Mouse (Mus musculus) heart, embryonic 11.5 days (tissue): ENCODE results near the gene Spata21. TPM values are rescaled to one million over a fixed set of nuclear protein-coding genes. Genes with fewer than 3 reads are reported as not detected.

Experiments
- ATAC-seq: fragments of 200-750 bp; cut with Nextera tagmentation; replicated peaks from 2 replicates; pipeline ENCODE4 v1.8.0; 2017; ENCODE audit warnings: moderate library complexity; ENCODE audit not compliant: insufficient number of reproducible peaks, low FRiP score, low TSS enrichment
- H3K27ac ChIP-seq: fragments of 300-500 bp; sonication (generic); 2 replicates; pipeline ENCODE4 v1.5.1; 2014; ENCODE audit warnings: mild to moderate bottlenecking, low read depth, low read length
- H3K27me3 ChIP-seq: fragments of 300-500 bp; sonication (generic); 2 replicates; pipeline ENCODE4 v1.6.1; 2014; ENCODE audit warnings: mild to moderate bottlenecking, low read length, mixed read lengths; ENCODE audit not compliant: control insufficient read depth, insufficient read depth
- H3K36me3 ChIP-seq: fragments of 300-500 bp; sonication (generic); 2 replicates; pipeline ENCODE4 v1.6.1; 2014; ENCODE audit warnings: mild to moderate bottlenecking, low read length, moderate library complexity, mixed read lengths; ENCODE audit not compliant: control insufficient read depth, insufficient read depth
- H3K4me1 ChIP-seq: fragments of 300-500 bp; sonication (generic); 2 replicates; pipeline ENCODE4 v1.6.1; 2014; ENCODE audit warnings: low read length; ENCODE audit not compliant: control insufficient read depth, insufficient read depth
- H3K4me2 ChIP-seq: fragments of 300-500 bp; sonication (generic); 2 replicates; pipeline ENCODE4 v1.6.1; 2014; ENCODE audit warnings: mild to moderate bottlenecking, moderate library complexity
- H3K4me3 ChIP-seq: fragments of 300-500 bp; sonication (generic); 2 replicates; pipeline ENCODE4 v1.5.1; 2014; ENCODE audit warnings: low read depth, low read length
- H3K9ac ChIP-seq: fragments of 300-500 bp; sonication (generic); 2 replicates; pipeline ENCODE4 v1.6.1; 2014; ENCODE audit warnings: mild to moderate bottlenecking, low read depth, low read length, moderate library complexity
- H3K9me3 ChIP-seq: fragments of 300-500 bp; sonication (generic); replicated peaks from 2 replicates; pipeline ENCODE4 v1.6.1; 2016; ENCODE audit warnings: low read length; ENCODE audit not compliant: control insufficient read depth
- WGBS: fragments of 180-500 bp; shearing (Covaris S2); extraction: QIAGEN DNeasy Blood & Tissue Kit; methylation state at CpG from one replicate; pipeline ENCODE4 v1.1.7; 2014; ENCODE audit not compliant: insufficient replicate concordance; 5-methylcytosine and 5-hydroxymethylcytosine counted together
- polyA plus RNA-seq: library from polyadenylated mRNA; unstranded; fragments of >200 nt; fragmentation: Nextera tagmentation; extraction: Ambion mirVana; gene quantifications from 2 replicates; pipeline ENCODE4 v1.2.1, GENCODE M21; 2014

The Spata21 gene
- polyA plus RNA-seq, 1 experiment from 2014 or later, result 0.64 TPM

DNA sequence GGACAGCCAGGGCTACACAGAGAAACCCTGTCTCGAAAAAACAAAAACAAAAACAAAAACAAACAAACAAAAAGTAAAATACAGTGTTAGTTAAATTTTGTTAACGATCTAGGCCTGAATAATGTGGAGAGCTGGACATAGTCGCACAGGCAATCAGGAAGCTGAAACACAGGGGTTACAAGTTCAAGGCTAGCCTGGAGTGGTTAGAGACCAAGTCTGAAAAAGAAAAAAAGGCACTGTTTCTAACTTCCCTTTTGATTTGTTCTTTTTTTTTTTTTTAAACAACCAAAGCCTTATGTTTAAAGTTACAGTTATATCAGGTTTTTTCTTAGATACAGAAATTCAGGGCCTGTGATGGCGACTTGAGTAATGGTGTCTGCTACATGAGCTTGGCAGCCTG is 72.1 kb downstream of the Spata21 start:
- Histone ChIP-seq H3K27ac (no peak overlapping the region), H3K27me3 (no peaks in the 10 kb centered on the region), H3K4me3 (no peak overlapping the region), H3K4me2 (no peak overlapping the region), H3K4me1 (peaks cover 11% of the 10 kb centered on the region), H3K36me3 (no peaks in the 10 kb centered on the region), H3K9me3 (no peaks in the 10 kb centered on the region), H3K9ac (no peak overlapping the region)
- ATAC-seq, result no peak
- WGBS, result 91% methylated on average over 4 of the region's 4 CpGs

DNA sequence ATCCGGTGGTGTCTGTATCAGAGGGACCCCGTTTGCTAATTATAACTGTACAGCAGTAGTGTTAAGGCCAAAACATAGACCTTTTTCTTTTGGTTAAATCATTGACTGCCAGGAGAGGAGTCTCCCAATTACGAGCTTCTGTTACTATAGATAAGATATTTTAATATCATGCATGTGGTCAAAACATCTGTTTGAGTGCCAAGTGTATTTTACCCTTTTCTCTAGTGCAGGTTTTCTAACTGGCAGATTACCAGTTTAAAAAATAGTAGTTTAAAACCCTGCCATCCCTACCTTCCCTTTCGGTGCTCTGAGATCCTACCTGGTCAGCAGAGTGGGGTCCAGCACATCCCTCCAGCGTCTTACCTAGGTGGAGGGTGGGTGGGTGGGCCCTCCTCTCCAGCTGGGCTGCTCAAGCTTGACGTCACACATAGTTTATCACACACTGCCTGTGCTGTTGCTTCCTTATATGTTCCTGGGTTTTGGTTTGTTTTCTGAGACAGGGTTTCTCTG is 73.6 kb downstream of the Spata21 start:
- no peak for ATAC-seq
- H3K9ac ChIP-seq, result no peak overlapping the region
- WGBS, result 83% methylated on average over 6 of the region's 6 CpGs

More for the DNA sequence above, 73.6 kb downstream of the Spata21 start:
- H3K4me1 ChIP-seq, result peaks cover 11% of the 10 kb centered on the region
- no peaks in the 10 kb centered on the region for H3K36me3 ChIP-seq
- no peak overlapping the region for H3K4me3 ChIP-seq
- H3K9me3 ChIP-seq, result no peaks in the 10 kb centered on the region
- H3K27ac ChIP-seq, result no peak overlapping the region
- H3K27me3 ChIP-seq, result no peaks in the 10 kb centered on the region
- H3K4me2 ChIP-seq, result no peak overlapping the region

Other genes with a start within 250 kb of the Spata21 start
- gene Padi1, start 242.6 kb upstream of the Spata21 start, polyA plus RNA-seq, result 0.19 and 0.24 TPM in 2 replicates
- gene Padi2, start 182.0 kb upstream of the Spata21 start, polyA plus RNA-seq, result 3.8 and 5.9 TPM in 2 replicates
- gene Sdhb, start 127.1 kb upstream of the Spata21 start, polyA plus RNA-seq, result 760 and 778 TPM in 2 replicates
- 18.2 and 18.9 TPM in 2 replicates for gene Atp13a2, start 101.5 kb upstream of the Spata21 start, polyA plus RNA-seq
- 246 and 248 TPM in 2 replicates for gene Mfap2, start 77.9 kb upstream of the Spata21 start, polyA plus RNA-seq
- gene Crocc, start 27.8 kb upstream of the Spata21 start, polyA plus RNA-seq, result 4.5 and 4.7 TPM in 2 replicates
- gene Necap2, start 10.0 kb upstream of the Spata21 start, polyA plus RNA-seq, result 34.4 and 41.9 TPM in 2 replicates
- gene Szrd1, start 51.4 kb downstream of the Spata21 start, polyA plus RNA-seq, result 23.6 and 25.7 TPM in 2 replicates
- 18.5 and 19.3 TPM in 2 replicates for gene Fbxo42, start 59.6 kb downstream of the Spata21 start, polyA plus RNA-seq
- 2.0 and 2.4 TPM in 2 replicates for gene Rsg1, start 125.6 kb downstream of the Spata21 start, polyA plus RNA-seq
- 1.2 and 1.3 TPM in 2 replicates for gene Arhgef19, start 151.2 kb downstream of the Spata21 start, polyA plus RNA-seq
- 3.1 and 3.6 TPM in 2 replicates for gene Epha2, start 212.9 kb downstream of the Spata21 start, polyA plus RNA-seq